Mouse (Mus musculus) heart, adult 8-10 months (tissue): ENCODE measurements around the gene Adprh. TPM values are rescaled to one million over a fixed set of nuclear protein-coding genes. Genes with fewer than 3 reads are reported as not detected.

Experiments
- DNase-seq: peaks from one replicate; pipeline ENCODE4 v3.0.0; 2022; ENCODE audit warnings: low spot score
- total RNA-seq, 4 experiments: library from RNA; stranded (reverse); gene quantifications; 2 replicates each; pipeline ENCODE4 v1.2.4; 2022

Adprh gene
- total RNA-seq, 4 experiments from 2014 or later, result 23.8 to 24.8 (median 24.0) TPM

DNA sequence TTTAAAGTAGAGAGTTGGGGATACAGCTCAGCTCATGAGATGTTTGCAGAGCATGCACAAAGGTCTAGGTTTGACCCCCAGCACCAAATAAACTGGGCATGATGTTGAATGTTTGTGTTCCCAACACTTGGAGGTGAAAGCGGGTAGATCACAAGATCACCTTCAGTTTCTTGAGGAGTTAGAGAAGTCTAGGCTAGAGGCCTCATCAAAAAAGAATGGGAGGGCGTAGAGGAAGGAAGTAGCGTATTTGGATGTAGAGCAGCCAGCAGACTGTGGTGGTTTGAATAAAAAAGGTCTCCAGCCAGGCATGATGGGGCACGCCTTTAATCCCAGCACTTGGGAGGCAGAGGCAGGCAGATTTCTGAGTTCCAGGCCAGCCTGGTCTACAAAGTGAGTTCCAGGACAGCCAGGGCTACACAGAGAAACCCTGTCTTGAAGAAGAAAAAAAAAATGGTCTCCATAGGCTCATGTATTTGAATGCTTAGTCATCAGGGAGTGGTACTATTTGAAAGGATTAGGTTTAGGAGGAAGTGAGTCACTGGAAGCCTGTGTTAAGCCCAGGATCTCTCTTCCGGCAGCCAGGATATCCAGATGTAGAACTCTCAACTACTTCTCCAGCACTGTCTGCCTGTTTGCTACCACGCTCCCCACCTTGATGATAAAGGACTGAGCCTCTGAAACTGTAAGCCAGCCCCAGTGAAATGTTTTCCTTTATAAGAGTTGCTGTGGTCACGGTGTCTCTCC is 8.6 kb downstream of the Adprh start:
- no peak for DNase-seq

DNA sequence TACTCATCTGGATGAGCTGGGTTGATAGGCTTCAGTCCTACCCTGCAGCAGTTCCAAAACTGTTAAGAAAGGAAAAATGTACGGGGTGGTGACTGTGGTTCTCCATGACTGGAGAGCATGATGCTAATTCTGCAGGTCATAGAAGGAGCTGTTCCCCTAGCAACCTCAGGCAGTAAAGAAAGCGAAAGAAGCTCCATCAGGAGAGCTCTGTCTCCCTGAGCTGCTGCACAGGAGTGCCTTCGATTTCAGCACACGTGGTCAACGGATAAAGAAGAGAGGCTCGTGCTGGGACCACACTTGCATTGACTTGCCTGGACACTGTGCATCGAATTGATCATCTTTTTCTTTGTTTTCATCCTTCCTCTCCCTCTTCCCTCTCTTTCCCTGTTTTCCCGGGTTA is 10.3 kb downstream of the Adprh start:
- no peak for DNase-seq

GRCm38 (mm10) chr16:38441611-38442010 is 10.9 kb downstream of the Adprh start:
- DNase-seq, result no peak

DNA sequence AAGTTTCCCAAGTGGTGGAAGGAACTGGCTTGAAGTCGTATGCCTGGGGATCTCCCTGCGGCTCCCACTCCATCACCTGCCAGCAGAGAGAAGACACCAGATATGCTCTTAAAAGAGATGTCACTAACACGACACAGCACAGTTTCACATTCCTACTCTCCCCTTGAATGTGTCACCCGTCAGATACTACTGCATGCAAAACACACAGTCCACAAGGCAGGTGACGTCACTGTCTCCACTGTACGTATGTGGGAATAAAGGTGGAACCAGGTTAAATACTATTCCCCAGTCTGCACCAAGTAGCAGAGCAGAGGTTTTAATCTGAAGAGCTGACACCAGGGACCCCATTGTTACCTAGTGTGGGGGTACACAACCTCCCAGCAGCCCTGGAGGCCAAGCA is 12.1 kb downstream of the Adprh start:
- no peak for DNase-seq

DNA sequence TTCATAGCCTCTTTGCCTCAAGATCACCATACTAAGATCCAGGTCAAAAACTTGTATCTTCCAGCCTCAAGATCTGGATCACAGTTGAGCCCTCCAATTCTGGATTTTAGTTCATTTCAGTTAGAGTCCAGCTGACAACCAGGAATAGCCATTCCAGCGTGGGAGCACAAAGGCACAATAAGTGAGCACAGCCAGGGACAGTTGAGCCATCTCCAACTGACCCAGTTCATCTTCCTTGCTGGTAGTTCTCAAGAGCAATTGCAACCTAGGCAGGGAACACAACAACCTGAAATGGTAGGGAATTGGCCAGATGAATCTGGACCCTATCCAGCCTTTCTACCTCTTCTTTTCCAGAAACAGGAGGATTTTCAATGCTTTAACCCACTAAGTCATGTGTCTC is 13.3 kb downstream of the Adprh start:
- DNase-seq, result no peak

DNA sequence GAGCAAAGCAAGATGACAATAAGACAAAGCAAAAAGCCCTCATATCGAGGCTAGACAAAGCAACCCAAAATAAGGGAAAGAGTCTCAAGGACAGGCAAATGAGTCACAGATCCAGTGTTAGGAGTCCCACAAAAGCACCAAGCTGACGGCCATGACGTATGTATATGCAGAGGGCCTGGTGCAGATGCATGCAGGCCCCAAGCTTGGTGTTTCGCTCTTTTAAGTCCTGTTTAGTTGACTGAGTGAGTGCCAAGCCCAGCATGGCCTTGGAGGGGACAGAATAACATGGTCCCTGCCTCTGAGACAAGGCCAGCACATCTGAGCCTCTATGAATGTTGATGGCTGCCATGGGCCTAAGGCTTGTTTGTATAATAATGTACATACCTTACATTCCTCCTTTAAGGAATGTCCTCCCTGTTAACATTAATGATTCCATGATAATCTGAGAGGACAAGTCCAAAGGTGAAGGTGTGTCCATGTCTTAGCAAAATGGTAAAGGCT is 18.2 kb downstream of the Adprh start:
- no peak for DNase-seq

- no peak for DNase-seq
Observed at GRCm38 (mm10) chr16:38433514-38433913, 19.0 kb downstream of the Adprh start.

DNA sequence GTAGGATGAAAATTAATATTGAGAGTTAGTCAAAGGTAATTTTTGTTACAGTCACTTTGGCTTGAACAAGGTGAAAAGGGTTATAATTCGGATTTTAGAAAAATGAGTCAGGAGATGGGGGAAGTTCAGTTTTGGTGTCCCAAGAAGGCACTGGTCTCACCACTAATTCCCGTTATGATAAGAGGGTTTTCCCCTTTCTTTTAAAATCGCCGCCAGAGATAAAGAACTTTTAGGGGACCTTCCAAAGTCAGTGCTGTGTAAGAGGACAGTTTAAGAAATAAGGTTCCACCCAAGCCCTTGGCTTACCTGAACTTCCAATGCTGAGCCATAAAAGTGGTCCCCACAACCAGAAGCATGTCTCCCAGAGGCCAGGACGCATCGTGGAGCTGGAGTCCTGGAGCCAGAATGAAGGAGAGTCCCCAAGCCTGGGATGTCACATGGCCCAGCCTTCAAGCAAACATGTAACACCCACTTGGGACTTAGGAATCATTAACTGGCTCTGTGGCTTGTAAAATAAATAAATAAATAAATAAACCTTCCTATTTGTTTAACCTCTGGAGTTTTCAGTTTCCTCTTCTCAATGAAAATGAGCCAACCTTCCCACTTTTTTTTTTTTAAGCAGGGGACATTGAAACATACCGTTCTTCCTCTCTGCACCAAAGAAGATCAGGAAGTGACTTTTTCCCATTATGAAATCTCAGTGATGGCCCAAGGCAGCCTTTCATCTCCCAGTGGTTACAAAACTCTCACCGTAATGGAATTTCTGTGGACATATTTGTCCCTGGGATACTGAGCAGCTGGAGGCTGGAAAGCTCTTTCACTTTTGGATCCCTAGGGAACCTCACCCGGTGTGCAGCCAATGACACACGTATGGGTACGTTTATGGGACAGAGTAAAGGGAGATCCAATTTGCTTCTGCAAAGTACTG is 19.7 kb downstream of the Adprh start, which contains the start of gene Pla1a:
TSS of gene Pla1a (minus strand) at position 648 of the 928 bp plus-strand sequence.
- DNase-seq, result peak; percentile 29

- DNase-seq, result peak; percentile 36
Observed at GRCm38 (mm10) chr16:38431446-38432185, 20.9 kb downstream of the Adprh start.

DNA sequence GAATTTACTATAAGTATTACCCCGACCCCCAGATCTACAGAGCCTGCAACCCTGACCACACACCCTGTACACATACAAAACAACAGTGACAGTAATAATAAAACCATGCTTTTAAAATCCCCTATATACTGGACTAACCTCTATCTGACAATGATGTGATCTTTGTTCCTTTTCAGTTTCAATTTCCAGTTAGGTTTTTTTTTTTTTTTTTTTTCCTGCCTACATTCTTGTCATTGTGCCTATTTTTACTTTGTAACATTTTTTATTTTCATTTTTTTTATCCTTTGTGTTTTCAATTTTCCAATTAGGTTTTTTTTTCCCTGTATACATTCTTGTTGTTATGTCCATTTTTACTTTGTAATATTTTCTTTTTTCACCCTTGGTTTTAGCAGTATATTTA is 26.7 kb downstream of the Adprh start:
- DNase-seq, result no peak

- DNase-seq, result peak; percentile 53
Observed at GRCm38 (mm10) chr16:38425374-38425773, 27.1 kb downstream of the Adprh start.

- DNase-seq, result no peak
Observed at GRCm38 (mm10) chr16:38414953-38415352, 37.5 kb downstream of the Adprh start.

DNA sequence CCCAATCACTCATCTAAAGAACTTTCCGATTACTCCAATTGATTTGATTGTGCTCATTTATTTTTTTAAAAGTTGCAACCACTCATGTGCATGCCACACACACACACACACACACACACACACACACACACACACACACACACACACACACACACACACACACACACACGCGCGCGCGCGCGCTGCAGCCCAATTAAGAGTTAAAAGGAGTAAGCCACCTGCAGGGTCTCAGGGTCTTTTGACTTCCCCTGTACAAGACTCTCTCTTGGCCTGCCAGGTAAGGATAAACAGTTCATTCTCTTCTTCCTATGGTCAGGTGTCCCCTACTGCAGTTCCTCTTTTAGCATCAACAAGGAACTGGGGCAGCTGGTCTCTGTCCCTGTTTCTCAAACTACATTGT is 44.1 kb downstream of the Adprh start:
- DNase-seq, result no peak

DNA sequence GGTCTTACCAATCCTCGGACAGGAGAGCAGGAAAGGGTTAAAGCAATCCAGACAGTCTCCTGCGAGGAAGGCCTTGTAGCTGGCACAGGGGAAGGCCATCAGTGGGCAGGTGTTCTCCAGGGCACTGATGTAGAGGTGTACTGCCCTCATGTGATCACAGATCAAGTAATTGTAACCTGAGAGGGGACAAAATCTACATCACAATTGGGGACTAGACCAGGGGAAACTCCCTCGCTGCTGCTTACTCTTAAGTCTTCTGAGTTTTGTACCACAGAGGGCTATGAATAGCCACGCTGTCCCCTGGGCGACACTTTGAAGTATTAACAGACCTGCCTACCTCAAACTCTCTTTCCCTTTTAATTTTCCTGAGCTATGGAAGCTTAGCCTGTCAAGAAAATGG is 44.9 kb downstream of the Adprh start:
- no peak for DNase-seq

DNA sequence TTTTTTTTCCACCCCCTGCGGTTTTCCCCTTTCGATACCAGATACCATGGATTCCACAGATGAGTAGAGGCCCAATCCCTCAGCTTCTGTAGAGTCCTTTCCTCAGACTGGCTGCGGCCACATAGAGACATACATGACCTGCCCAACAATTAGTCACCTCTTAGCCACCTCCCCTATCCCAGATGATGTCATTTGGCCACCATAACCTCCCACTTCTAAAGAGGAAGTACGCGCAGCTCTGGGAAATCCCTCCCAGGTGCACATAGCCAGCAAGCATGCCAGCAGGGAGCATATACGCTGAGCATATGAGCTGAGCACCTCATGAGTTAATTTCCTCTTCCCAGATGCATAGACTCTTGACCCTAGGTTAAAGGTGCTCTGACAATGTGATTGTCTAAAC is 45.8 kb downstream of the Adprh start:
- DNase-seq, result no peak

DNA sequence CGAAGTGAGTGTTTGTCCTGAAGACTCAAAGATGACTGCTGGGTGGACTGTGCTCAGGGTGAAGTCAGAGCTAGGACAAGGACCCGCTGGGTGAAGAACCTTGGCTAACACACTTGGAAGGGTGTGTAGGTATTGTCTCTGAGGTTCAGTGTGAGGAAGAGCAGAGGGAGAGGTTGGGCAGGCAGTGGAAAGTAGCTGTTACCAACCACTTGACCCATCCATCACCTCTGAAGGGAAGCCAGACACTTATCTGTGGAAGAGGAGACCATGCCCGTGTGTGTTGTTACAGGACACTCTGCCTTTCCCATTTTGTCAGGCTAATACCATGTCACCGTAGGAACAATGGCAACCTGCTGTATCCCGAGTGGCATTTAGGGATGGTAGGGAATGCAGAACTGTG is 46.2 kb downstream of the Adprh start:
- DNase-seq, result no peak

DNA sequence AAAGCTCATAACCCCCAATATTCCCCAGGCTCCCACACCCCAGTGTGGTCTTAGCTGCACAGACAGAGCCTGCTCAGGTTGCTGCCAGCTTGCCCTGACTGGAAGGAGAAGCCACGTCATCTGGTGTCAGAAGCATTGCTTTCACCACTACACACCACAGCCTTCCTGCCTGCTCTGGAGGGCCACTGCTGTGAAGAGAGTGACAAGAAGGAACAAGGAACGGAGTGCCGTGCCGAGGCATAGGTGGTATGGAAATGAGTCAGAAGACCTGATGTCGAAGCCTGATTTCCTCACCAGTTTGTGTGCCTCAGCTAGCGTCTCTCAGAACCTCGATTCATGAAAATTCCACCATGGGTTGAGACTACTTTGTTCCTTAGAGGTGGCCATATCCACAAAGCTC is 48.9 kb downstream of the Adprh start:
- no peak for DNase-seq

DNA sequence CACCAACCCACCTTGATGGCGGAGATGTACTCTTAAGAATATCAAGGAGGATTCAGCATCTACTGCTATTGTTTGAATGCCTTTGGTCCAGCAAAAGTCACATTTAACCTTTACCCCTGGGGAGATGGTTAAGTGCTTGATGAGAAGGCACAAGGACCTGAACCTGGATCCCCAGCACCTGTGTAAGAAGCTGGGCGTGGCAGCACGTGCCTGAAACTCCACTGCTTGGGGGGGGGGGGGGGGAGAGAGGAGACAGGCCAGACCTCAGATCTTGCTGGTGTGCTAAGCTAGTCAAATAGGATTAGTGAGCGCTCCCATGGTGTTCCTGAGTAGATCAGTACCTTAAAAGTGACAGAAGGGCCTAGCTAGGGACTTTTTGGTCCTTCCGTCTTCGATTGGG is 51.0 kb downstream of the Adprh start:
- DNase-seq, result no peak

DNA sequence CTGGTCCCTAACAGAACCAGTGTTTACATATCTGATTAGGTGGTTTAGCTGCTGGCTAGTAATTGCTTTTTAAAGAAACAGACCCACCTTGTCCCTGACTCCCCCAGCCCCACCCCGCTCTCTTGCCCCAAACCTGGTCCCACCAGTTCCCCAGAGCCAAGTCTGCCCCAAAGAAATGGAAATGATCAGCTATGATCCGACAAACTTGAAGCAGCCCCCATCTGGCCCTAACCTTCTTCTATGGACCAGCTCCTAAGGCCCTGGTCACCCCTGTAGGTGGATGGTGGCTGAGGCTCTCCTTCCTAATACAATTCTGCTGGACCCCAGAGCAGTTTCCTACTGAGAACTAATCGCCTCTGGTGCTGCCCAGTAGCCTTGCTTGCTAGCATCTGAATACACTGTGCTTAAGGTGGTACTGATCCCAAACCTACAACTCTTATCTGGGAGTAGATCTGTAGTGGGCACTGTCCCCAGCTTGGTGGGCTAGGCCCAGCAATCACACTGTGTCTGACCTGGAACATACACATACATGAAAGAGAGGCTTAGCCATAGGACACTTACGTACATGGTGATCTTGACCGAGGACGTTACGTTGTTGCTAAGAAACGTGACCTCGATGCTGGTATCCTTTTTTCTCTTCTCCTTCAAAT is 52.1 kb downstream of the Adprh start:
- no peak for DNase-seq

DNA sequence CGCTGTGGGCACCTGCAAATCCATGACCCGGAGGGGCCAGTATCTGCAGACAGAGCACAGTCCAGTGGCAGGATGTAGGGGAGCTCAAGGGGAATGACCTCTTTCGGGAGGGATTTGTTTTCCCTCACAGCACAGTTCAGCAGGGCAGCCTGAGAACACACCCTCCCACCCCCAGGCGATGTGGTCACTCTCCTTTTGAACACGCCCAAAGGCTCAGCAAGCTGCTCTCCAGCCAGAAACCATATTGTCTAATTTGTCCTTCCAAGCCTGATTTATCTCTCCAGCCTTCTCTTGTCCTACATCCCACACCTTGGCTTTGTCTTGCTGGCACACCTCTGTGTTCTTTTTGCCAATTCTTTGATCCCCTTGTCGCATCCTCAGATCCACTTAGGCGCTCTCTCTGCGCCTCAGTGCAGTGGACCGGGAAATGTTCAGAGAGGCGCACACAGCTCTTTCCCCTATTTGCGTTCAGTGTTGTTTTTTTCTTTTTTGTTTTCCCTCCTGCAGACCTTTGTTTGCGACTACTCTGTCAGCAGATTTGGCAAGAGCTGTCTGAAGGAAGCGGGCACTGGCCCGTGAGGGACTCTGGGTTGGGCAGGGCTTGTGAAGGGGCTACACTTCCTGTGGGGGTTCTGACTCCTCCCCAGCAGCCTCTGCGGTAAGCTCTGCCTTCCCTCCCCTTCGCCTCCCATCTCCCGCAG is 52.8 kb downstream of the Adprh start:
- DNase-seq, result peak; percentile 48

GRCm38 (mm10) chr16:38399076-38399475 is 53.4 kb downstream of the Adprh start:
- no peak for DNase-seq
